Mouse (Mus musculus) right cerebral cortex, postnatal 14 days (tissue): ENCODE measurements around the gene Slc38a1.

ENCODE experiments used
- DNase-seq: peaks from one replicate; pipeline ENCODE4 v3.0.0; 2022

Gene Slc38a1

DNA sequence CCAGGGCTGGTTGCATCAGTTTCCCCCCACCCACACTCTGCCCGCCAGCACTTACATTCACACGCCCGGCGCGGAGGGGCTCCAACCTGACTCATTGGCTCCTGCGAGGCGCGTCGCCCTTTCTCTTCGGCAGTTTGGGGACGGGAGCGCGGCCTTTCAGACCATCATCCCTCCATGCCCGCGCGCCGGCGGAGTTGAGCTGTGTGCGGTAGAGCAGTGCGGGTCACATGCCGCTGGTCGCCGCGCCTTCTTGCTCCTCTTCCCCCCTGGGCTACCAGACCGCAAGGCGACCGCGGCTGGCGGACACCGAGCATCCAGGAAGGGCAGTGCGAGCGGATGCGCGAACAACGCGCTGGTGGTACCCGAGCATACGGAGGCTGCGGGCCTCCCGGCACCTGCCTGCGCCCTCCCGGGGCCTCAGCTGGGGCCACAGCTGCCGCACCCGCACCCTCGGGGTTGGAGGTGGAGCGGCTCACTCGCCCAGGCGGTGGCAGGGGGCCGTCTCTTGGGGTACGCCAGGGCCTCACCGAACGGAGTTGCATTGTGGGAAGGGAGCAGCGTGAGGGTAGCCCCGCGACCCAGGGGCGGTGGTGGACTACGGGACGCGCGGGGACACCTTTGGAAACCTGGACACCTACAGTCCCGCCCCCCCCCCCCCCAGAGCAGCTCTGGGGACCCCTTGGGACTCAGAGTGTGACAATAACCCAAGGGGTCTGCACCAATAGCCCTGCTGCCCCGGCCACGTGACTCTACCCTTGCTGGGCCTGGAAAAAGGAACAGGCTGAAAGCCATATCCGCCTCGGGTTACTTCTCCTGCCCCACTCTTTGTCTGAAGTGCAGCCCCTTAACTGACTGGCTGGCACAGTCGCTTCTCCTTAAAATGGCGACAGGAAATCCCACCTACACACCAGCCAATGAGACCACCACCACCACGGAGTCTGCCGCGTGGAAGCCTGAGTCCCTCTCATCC lies at the start of gene Slc38a1:
TSS of gene Slc38a1 (minus strand) at position 478 of the 970 bp plus-strand sequence.
- DNase-seq: peak; percentile 62

DNA sequence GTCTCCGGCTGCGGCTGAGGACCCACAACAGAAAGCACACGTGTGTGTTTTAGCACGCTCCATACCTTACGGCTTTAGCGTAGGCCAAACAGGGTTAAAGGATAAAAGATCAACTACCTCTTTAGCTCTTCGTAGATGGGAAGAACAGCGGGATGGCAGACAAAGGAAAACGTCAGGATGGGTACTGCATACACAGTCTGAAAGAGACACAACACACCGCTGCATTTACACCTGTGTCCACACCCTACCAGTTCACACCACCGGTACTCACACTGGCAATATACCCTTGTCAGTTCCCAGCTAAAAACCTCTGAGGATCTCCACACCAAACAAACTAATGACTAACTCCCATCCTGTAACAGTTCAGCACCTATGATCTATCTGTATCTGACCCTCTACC lies 49.7 kb upstream of the Slc38a1 start:
- DNase-seq: no peak

DNA sequence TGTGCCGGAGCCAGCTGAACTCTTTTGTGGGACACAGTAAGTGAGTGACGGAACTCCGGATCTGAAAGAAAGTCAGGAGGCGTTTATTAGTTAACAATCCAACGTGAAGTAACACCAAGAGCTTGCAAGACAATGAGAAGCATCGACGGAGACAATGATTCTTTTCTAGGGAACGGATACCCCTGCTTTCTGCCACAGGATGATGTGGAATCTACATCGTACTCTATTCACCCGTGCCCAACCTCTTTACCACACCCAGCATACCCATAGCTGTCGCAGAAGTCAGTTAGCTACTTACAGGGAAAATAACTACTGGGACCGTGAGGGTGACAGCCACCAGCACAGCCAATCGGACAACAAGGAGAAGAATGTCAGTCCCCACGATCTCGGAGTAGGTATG lies 48.7 kb upstream of the Slc38a1 start:
- no peak for DNase-seq

- no peak for DNase-seq
Measured at GRCm38 (mm10) chr15:96690829-96691228, 48.1 kb upstream of the Slc38a1 start.

GRCm38 (mm10) chr15:96689919-96690318 lies 47.2 kb upstream of the Slc38a1 start:
- no peak for DNase-seq

GRCm38 (mm10) chr15:96688784-96689318 lies 46.1 kb upstream of the Slc38a1 start:
- no peak for DNase-seq

GRCm38 (mm10) chr15:96688036-96688435 lies 45.3 kb upstream of the Slc38a1 start:
- DNase-seq: no peak

DNA sequence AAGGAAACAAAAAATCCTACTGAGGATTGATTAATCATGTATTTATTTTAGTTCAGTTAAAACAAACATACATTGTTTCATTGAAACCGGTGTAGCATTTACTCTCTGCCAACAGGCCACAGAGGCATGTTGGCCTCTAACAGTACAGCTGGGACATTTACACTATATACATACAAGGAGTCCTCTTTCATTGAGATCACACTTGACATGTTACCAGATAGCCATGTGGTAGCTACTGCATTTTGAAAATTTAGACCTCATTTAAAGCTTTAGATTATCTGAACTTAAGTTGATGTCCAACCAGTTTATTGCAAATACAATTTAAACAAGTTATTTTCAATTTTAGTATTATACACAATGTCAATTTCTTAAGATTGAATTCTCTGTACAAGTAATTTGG lies 44.7 kb upstream of the Slc38a1 start:
- no peak for DNase-seq

- no peak for DNase-seq
Measured at GRCm38 (mm10) chr15:96686201-96687159, 43.8 kb upstream of the Slc38a1 start.

GRCm38 (mm10) chr15:96685273-96685672 lies 42.6 kb upstream of the Slc38a1 start:
- DNase-seq: no peak

GRCm38 (mm10) chr15:96684132-96684830 lies 41.6 kb upstream of the Slc38a1 start:
- peak; percentile 78 for DNase-seq

DNA sequence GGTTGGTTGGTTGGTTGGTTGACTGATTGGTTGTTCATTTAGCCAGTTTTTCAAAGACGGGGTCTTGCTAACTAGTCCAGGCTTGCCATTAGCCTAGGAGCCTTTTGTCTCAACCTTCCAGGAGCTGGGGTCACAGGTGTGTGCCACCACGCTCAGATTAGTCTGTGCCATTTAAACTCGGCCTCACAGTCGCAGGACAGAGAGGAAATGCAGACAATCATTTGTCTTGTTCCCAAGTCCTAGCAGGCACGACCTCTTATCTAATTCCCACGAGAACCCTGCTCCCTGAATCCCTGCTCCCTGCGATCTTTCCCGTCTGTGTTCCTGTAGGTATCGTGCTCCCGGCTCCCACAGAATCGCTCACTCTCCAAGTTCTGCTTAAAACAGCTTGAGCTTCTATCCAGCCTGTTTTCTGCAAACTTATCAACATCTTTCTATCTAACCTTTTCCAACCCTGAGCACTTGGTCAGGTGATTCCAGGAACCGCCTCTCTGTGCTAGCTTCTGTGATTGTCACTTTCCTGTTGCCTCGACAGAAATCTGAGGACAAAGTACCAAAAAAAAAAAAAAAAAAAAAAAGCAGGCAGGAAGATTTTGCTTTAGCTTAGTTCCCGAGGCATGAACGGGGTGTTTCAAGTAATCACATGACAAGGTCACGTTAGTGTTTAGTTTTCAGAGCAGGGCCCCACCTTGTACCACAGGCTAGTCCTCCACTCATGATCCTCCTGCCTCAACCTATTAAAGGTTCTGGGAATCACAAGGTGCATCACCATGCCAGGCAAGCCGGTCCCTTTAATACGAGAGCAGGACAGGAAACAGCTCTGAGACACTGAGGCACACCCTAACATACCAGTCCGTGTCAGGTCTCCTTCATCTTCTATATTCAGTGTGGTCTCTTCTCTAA lies 36.4 kb upstream of the Slc38a1 start:
- no peak for DNase-seq

DNA sequence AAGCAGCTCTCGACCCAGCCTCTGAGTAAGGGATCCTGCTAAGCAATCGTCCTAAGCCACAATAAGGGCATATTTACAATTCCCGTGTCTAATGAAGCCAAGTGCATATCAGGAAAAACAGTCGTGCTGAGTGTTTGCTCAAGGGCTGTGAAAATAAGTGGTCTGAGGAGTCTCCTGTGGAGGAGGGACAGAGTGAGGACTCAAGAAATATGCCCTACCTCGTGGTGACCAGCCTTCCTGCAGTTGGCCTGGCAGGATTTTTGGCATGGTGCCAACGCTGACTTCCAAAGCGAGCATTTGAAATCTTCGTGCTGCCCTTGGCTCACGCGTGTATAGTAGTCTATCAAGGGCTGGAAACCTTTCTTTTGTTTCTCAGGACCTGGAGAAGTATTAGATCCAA lies 33.8 kb upstream of the Slc38a1 start:
- DNase-seq: no peak

DNA sequence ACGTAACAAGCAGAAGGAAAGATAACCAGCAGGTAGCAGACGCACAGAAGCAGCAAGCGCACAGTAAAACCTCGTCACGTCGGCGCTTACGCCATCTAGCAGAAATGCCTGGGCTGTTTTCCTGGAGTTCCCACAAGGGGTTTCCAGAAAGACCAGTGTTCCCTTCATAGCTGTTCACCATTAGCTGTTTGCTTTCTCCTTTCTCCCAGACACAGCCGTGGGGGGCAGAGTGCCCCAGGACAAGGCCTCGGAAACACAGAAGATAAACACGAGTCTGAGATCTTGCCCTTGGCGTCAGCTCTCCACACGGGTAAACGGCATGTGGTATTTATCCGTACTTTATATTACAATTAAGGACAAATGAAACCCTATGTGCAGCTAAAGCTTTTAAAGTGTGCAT lies 33.0 kb upstream of the Slc38a1 start:
- DNase-seq: no peak

DNA sequence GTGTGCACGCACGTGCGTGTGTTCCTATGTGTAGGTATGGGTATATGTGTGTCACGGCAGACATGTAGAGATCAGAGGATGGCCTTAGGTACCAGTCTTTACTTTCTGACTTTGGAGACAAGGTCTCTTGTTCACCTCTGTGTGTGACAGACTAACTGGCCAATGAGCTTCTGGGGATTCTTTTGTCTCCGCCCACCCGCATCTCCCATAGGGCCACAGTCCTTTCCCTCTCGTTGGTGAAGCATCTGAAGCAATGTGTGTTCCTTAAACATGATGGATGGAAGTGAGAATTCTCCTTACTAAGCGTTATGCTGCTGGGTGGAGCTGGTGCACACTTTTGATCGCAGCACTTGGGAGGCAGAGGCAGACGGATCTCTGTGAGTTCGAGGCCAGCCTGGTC lies 32.3 kb upstream of the Slc38a1 start:
- no peak for DNase-seq

- no peak for DNase-seq
Measured at GRCm38 (mm10) chr15:96674089-96674488, 31.4 kb upstream of the Slc38a1 start.

DNA sequence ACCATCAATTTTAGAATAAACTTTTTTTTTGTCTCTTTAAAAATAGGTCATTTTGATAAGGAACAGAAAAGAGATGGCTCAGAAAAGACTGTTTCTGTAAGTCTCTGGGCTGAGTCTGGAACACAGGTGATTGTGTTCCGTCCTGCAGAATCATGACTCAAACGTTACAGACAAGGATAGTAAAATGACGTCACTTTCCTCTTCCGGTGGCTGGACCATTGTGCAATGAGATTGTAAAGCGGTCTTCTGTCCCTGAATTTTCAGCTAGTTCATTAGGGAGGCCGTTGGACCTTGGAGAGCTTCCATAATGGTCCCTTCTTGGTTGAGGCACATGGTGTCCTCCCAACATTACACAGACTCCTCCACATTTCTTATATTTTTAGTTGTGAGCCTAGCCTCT lies 27.0 kb upstream of the Slc38a1 start:
- no peak for DNase-seq

DNA sequence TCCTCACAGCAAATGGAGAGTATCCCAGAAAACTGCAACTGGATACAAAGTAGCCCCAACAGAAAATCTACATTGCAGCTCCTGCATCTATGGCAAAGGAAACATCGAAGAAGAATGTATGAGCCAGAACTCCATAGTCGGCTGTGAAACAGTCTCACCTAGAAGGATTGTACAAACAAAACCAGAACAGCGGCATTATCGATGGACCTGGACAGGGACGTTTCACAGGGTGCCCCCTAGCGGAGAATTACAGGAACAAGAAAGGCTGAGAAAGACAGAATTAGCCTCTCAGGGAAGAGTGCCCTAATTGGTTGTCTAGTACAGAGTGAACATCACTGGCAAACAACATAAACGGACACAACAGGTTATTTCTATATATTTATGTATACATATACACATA lies 23.9 kb upstream of the Slc38a1 start:
- DNase-seq: peak; percentile 64

DNA sequence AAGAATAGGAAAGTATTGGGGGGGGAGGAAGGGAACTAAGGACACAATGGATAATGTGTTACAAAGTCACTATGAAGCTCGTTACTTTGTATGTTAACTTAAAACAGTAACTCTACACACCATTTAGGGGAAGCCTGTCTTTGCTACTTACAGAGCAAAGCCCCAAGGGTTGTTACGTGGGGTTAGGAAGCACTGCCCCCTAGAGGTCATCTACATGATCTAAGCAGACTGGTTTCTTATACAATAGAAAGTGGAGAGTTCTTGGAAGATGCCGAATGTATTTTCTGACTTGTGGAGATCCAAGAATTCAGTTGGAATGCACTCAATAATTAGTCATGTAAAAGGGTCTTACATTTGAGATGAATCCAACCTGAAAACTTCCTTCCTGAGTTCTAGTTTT lies 23.2 kb upstream of the Slc38a1 start:
- peak; percentile 66 for DNase-seq

DNA sequence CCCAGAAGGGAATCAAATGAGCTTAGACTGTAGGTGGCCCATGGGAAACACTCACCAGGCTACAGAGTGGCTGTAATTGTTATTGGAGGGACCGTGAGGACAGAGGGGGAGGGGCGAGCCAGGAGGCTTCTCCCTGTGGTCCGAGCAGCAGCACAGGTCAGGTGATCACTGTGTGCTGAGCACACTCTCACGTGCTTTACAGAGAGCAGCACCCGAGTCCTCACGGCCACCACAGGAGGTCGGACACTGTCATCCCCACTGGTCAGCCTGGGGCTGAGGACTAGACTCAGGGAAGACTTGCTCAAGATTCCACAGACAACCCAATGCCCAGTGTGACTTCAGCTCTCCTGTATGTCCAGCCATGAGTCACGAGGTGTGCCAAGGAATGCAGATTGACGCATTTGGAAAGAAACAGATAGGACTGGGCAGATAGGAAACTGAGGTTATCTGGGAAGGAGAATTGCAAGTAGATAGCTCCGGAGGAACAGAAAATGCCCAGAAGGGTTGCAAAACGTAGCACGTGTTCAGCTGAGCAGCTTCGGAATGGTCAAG lies 18.0 kb upstream of the Slc38a1 start:
- DNase-seq: no peak

DNA sequence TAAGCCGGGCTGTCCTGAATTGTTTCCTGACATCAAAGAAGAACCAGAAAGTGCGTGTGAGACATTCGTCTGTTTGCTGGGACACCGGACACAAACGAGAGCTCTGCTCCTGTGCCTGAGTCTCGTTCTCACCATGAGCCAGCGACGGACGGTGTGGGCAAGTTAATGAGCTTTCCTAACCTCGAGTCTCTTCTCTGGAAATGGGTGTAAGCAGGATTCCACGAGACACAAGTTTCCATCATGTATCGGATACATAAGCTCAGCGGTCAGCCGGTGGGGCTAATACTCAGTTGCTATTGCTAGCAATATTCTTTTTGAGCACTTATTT lies 15.5 kb upstream of the Slc38a1 start:
- DNase-seq: no peak
